Mouse (Mus musculus) kidney, embryonic 15.5 days (tissue): ENCODE measurements around the gene Ghsr. TPM values are rescaled to one million over a fixed set of nuclear protein-coding genes. Genes with fewer than 3 reads are reported as not detected.

Experiments used
- ATAC-seq: fragments of 200-750 bp; cut with Nextera tagmentation; replicated peaks from 2 replicates; pipeline ENCODE4 v1.8.0; 2017; ENCODE audit warnings: moderate TSS enrichment; ENCODE audit not compliant: low FRiP score
- H3K27ac ChIP-seq: fragments of 300-500 bp; sonication (generic); 2 replicates; pipeline ENCODE4 v1.5.1; 2015; ENCODE audit warnings: mild to moderate bottlenecking, inconsistent platforms
- H3K27me3 ChIP-seq: fragments of 300-500 bp; sonication (generic); 2 replicates; pipeline ENCODE4 v1.6.1; 2015; ENCODE audit warnings: inconsistent platforms
- H3K36me3 ChIP-seq: fragments of 300-500 bp; sonication (generic); 2 replicates; pipeline ENCODE4 v1.6.1; 2015; ENCODE audit warnings: inconsistent platforms
- H3K4me1 ChIP-seq: fragments of 300-500 bp; sonication (generic); 2 replicates; pipeline ENCODE4 v1.6.1; 2015; ENCODE audit warnings: inconsistent platforms
- H3K4me2 ChIP-seq: fragments of 300-500 bp; sonication (generic); 2 replicates; pipeline ENCODE4 v1.6.1; 2015; ENCODE audit warnings: moderate library complexity, mild to moderate bottlenecking, inconsistent platforms
- H3K4me3 ChIP-seq: fragments of 300-500 bp; sonication (generic); replicated peaks from 2 replicates; pipeline ENCODE4 v1.5.1; 2015; ENCODE audit warnings: mild to moderate bottlenecking, inconsistent platforms
- H3K9ac ChIP-seq: fragments of 300-500 bp; sonication (generic); 2 replicates; pipeline ENCODE4 v1.6.1; 2015; ENCODE audit warnings: mild to moderate bottlenecking, inconsistent platforms
- H3K9me3 ChIP-seq: fragments of 300-500 bp; sonication (generic); replicated peaks from 2 replicates; pipeline ENCODE4 v1.6.1; 2016; ENCODE audit warnings: inconsistent platforms
- WGBS: fragments of 180-500 bp; shearing (Covaris S2); methylation state at CpG from one replicate; pipeline ENCODE4 v1.1.7; 2015; ENCODE audit warnings: mixed read lengths; 5-methylcytosine and 5-hydroxymethylcytosine counted together
- polyA plus RNA-seq: library from polyadenylated mRNA; unstranded; fragments of >200 nt; fragmentation: Nextera tagmentation; extraction: Ambion mirVana; gene quantifications from 2 replicates; pipeline ENCODE4 v1.2.1, GENCODE M21; 2015

The Ghsr gene
- polyA plus RNA-seq = not detected in 2 replicates

DNA sequence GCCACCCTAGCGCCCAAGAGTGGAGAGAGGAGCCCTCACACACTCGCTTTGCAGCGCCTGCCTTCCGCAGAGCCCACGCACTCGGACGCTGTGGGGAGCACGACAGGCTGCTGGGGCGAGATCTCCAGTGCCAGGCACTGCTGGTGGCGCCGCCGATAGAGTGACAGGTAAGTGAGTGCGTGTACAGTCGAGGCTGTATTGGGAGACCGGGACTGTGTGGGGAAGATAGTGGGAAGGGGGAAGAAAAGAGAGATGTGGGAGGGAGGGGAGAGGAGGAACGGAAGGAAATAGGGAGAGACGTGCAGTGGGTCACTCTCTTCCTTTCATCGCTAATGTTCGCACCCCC lies at the start of gene Ghsr:
TSS of gene Ghsr (plus strand) at position 76 of the 346 bp plus-strand sequence.
- Histone ChIP-seq H3K4me2 (peak within 1 kb of the TSS; percentile 53), H3K36me3 (no peaks in the 10 kb centered on the region), H3K4me1 (peaks cover 17% of the 10 kb centered on the region), H3K27me3 (peaks cover 61% of the 10 kb centered on the region), H3K9ac (no peak within 1 kb of the TSS), H3K27ac (no peak within 1 kb of the TSS), H3K9me3 (no peaks in the 10 kb centered on the region), H3K4me3 (peak within 1 kb of the TSS; percentile 30)
- under 1% methylated on average over 19 of the region's 19 CpGs for WGBS
- ATAC-seq = no peak

DNA sequence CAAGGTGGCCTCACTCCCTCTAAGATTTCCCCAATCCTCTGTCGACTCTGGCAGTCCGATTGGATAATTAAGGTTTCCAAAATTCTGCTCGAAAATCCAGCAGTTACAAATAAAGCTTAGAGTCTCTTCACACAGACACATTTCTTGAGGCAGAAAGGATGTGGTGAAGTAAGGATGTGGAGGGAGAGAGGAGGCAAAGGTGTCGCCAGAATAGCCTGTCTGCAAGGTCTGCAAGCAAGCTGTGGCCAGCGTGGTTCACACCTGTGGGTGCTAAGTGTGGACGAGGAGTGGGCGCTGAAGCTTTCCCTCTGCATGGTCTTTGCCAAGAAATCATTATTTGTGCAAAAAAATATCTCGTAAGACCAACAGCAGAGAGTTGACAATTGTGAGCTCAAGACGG lies 48.6 kb upstream of the Ghsr start:
- ATAC-seq = no peak
- Histone ChIP-seq H3K36me3 (no peaks in the 10 kb centered on the region), H3K4me1 (peaks cover 11% of the 10 kb centered on the region; the same call in 1 of the 2 replicates), H3K27ac (no peak overlapping the region), H3K9me3 (no peaks in the 10 kb centered on the region), H3K27me3 (no peaks in the 10 kb centered on the region), H3K4me3 (no peak overlapping the region), H3K9ac (no peak overlapping the region), H3K4me2 (no peak overlapping the region)
- WGBS = 77% methylated on average over 9 of the region's 9 CpGs

DNA sequence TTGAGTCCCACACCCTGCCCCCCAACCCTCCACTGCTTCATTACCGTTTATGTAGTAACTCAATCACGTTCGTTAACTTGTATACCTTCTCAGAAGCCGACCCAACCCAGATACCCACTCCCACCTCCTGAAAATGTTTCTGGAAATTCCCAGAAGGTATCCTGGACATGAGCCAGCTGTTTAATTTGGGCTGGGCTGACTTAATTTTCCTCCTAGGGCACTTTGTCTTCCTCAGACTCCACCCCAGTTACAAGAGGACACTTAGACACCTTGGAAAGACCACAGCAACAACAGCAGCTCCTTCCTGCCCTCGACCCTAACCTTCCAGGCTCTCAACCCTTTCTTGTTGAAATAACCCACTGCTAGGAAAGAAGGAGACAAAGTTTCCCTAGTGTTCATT lies 47.6 kb upstream of the Ghsr start:
- WGBS = 13% methylated on average over 5 of the region's 5 CpGs
- ATAC-seq = no peak
- H3K4me1 ChIP-seq = peaks cover 11% of the 10 kb centered on the region; the same call in 1 of the 2 replicates
- H3K9me3 ChIP-seq = no peaks in the 10 kb centered on the region
- no peaks in the 10 kb centered on the region for H3K36me3 ChIP-seq
- no peak overlapping the region for H3K4me2 ChIP-seq
- no peak overlapping the region for H3K4me3 ChIP-seq
- peak overlapping the region; percentile 13; the same call in 1 of the 2 replicates for H3K27ac ChIP-seq
- H3K27me3 ChIP-seq = no peaks in the 10 kb centered on the region
- H3K9ac ChIP-seq = no peak overlapping the region

DNA sequence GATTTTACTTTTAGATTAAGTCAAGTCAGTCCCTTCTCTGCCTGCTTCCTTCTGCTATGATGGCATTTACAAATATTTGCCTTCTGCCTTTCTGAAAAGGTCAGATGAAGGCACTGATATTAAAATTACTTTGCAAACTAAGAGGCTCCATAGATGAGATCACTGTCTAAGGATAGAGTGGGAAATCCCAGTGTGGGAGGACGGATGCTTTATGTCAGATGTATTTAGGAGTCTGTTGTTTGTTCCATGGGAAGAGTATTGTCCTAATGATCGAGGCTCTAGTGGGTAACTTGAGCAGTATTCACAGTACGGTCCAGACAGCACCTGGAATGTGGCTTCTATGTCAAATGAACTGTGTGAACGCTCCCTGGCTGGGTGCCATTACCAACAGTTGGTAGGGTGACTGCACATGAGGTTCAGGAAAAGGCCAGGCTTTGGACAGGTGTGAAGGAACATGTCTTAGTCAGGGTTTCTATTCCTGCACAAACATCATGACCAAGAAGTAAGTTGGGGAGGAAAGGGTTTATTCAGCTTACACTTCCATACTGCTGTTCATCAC lies 44.4 kb upstream of the Ghsr start:
- H3K9ac ChIP-seq = no peak overlapping the region
- no peak overlapping the region for H3K27ac ChIP-seq
- H3K4me1 ChIP-seq = peaks cover 9% of the 10 kb centered on the region; the same call in 1 of the 2 replicates
- WGBS = 34% methylated on average over 4 of the region's 4 CpGs
- peak; percentile 77 for ATAC-seq
- no peak overlapping the region for H3K4me2 ChIP-seq
- H3K4me3 ChIP-seq = no peak overlapping the region
- H3K9me3 ChIP-seq = no peaks in the 10 kb centered on the region
- H3K36me3 ChIP-seq = no peaks in the 10 kb centered on the region
- H3K27me3 ChIP-seq = no peaks in the 10 kb centered on the region

DNA sequence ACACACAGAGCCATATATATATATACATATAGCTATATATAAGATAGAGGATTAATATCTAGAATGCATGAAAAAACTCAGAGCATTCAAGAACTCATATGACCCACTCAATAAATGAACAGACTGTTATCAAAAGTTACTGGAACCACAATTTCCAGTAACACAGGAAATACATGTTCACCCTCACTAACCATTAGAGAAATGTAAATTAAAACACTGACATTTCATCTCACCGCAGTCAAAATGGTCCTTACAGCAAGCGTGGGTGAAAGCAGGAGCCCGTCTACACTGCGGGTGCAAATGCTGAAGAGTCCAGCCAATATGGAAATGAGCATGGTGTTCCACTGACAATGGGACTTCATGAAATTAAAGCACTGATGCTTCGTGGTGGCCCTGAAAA lies 40.4 kb upstream of the Ghsr start:
- peaks cover 11% of the 10 kb centered on the region; the same call in 1 of the 2 replicates for H3K4me1 ChIP-seq
- no peaks in the 10 kb centered on the region for H3K36me3 ChIP-seq
- H3K9ac ChIP-seq = no peak overlapping the region
- H3K4me3 ChIP-seq = no peak overlapping the region
- H3K27me3 ChIP-seq = no peaks in the 10 kb centered on the region
- no peaks in the 10 kb centered on the region for H3K9me3 ChIP-seq
- no peak for ATAC-seq
- 88% methylated on average over 5 of the region's 5 CpGs for WGBS
- no peak overlapping the region for H3K27ac ChIP-seq
- H3K4me2 ChIP-seq = no peak overlapping the region

DNA sequence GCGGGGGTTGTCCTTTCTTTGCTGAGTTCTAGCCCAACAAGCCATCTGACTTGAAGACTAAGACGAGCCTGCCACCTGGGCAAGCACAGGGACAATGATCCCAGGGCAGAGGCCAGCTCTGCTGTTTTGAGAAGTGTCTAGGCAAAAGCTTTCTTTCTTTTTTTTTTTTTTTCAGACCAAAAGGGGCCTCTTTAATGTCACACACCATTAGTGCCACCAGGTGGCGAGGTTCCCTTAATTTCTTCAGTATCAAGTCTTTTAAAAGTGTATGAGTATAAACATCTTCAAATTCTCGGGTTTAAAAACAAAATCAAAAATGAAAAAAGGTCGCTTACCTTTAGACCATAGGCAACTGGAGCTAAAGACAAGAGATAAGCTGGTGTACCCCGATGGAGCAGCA lies 32.7 kb upstream of the Ghsr start:
- no peak for ATAC-seq

DNA sequence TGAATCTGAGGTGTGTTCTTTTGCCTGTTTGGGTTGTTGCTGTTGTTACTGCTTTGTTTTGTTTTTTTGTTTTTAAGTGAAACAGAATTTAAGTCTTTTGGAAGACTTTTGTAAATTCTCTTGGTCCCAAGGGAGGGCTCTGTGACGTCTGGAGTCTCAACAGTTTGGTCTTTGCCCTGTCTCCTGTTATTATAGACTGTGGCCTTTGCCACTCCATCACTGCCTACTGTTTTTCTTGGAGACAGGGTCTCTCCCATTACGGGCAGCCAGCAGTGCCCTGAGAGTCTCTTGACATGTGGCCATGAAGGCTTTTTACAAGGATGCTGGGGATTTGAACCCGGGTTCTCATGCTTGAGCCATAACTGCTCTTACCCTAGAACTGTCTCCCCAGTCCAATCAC lies 32.3 kb upstream of the Ghsr start:
- no peak overlapping the region for H3K27ac ChIP-seq
- H3K27me3 ChIP-seq = no peaks in the 10 kb centered on the region
- H3K36me3 ChIP-seq = no peaks in the 10 kb centered on the region
- H3K9ac ChIP-seq = no peak overlapping the region
- 46% methylated on average over 3 of the region's 3 CpGs for WGBS
- ATAC-seq = no peak
- no peak overlapping the region for H3K4me2 ChIP-seq
- no peaks in the 10 kb centered on the region for H3K9me3 ChIP-seq
- H3K4me1 ChIP-seq = 0 out of 2 replicates have a peak, but pooled peaks cover 6% of the 10 kb centered on the region
- no peak overlapping the region for H3K4me3 ChIP-seq

More for the DNA sequence above, 32.7 kb upstream of the Ghsr start:
- Histone ChIP-seq H3K9ac (no peak overlapping the region), H3K27me3 (no peaks in the 10 kb centered on the region), H3K27ac (no peak overlapping the region), H3K4me1 (0 out of 2 replicates have a peak, but pooled peaks cover 10% of the 10 kb centered on the region), H3K36me3 (no peaks in the 10 kb centered on the region), H3K4me2 (no peak overlapping the region), H3K9me3 (no peaks in the 10 kb centered on the region), H3K4me3 (no peak overlapping the region)
- 34% methylated on average over 6 of the region's 6 CpGs for WGBS

DNA sequence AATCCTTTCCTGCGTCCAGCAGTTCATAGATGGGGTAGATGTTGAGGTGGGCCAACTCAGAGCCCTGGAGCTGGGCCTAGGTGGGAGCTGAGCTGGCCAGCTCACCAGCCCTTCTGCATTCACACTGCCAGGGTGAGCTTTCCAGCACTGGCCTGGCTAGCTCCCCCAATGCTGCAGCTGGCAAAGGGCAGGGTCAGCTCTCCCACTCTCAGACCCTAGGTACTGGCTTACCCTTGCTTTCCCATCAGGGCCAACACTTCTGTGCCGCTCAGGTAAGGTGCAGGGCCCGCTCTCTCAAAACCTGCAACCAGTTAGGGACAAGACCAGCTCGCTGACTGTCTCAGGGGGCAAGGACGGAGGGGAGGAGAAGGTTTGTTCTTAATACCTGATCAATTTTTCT lies 30.4 kb upstream of the Ghsr start:
- no peaks in the 10 kb centered on the region for H3K36me3 ChIP-seq
- ATAC-seq = no peak
- H3K4me1 ChIP-seq = 0 out of 2 replicates have a peak, but pooled peaks cover 5% of the 10 kb centered on the region
- WGBS = 93% methylated on average over 5 of the region's 5 CpGs
- H3K27me3 ChIP-seq = no peaks in the 10 kb centered on the region
- no peaks in the 10 kb centered on the region for H3K9me3 ChIP-seq
- H3K4me3 ChIP-seq = no peak overlapping the region
- no peak overlapping the region for H3K9ac ChIP-seq
- no peak overlapping the region for H3K4me2 ChIP-seq
- H3K27ac ChIP-seq = no peak overlapping the region

DNA sequence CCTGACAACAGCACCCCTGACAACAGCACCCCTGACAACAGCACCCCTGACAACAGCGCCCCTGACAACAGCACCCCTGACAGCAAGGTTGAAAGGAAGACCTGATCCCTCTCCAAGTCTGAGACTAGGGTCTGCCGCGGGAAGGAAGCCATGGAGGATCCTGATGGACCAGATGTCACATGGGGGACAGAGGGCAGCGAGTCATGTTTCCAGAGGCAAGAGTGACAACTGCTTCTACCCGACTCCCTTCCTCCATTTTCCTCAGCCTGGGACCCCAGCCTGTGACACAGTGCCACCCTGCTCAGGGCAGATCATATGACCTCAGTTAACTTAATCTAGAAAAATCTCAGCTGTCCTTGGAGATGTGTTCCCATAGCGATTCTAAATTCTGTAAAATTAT lies 28.7 kb upstream of the Ghsr start:
- Histone ChIP-seq H3K9me3 (no peaks in the 10 kb centered on the region), H3K4me1 (0 out of 2 replicates have a peak, but pooled peaks cover 5% of the 10 kb centered on the region), H3K9ac (no peak overlapping the region), H3K27ac (no peak overlapping the region), H3K27me3 (no peaks in the 10 kb centered on the region), H3K4me2 (no peak overlapping the region), H3K4me3 (no peak overlapping the region), H3K36me3 (no peaks in the 10 kb centered on the region)
- 53% methylated on average over 6 of the region's 6 CpGs for WGBS
- no peak for ATAC-seq

DNA sequence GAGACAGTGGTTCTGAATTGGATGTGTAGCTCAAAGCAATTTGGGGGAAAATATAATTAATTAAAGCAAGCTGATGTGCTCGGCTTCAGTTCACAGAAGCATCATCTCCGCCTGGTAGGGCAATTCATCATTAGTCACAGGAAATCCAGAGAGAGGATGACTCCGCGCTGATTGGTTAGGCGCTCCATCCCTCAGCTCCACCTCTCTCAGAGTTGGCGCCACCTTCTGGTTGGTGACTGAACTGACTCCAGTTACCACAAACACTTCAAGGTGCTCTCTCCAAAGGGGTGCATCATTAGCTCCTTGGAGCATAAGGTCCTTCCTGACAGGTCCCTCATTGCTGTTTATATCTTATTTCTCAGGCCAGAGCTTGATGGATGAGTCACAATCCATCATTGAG lies 25.6 kb upstream of the Ghsr start:
- no peak for ATAC-seq
- no peak overlapping the region for H3K4me2 ChIP-seq

DNA sequence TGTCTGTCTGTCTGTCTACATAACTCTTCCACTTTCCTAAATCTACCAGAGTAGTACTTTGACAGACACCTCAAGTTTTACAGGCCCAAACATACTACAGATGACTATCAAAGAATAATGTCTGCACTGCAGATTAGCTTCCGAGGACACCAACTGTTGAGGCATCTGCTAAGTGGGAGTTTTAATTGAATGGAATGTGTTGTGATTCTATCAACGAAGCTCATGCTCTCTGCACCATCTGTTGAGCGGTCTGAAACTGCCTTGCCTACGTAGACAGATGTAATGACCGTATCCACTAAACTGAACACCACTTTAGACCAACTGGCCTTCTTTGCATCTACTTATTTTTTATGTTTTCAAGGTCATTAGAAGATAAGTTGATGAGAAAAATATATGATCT lies 22.7 kb upstream of the Ghsr start:
- no peak for ATAC-seq
- H3K9me3 ChIP-seq = no peaks in the 10 kb centered on the region
- H3K4me2 ChIP-seq = no peak overlapping the region
- WGBS = 72% methylated on average over 5 of the region's 5 CpGs
- no peak overlapping the region for H3K9ac ChIP-seq
- no peak overlapping the region for H3K27ac ChIP-seq
- no peak overlapping the region for H3K4me3 ChIP-seq
- no peaks in the 10 kb centered on the region for H3K27me3 ChIP-seq
- H3K36me3 ChIP-seq = no peaks in the 10 kb centered on the region
- H3K4me1 ChIP-seq = no peaks in the 10 kb centered on the region

More for the DNA sequence above, 25.6 kb upstream of the Ghsr start:
- 64% methylated on average over 6 of the region's 6 CpGs for WGBS
- Histone ChIP-seq H3K4me3 (no peak overlapping the region), H3K9me3 (no peaks in the 10 kb centered on the region), H3K4me1 (no peaks in the 10 kb centered on the region), H3K27me3 (no peaks in the 10 kb centered on the region), H3K9ac (no peak overlapping the region), H3K27ac (no peak overlapping the region), H3K36me3 (no peaks in the 10 kb centered on the region)

DNA sequence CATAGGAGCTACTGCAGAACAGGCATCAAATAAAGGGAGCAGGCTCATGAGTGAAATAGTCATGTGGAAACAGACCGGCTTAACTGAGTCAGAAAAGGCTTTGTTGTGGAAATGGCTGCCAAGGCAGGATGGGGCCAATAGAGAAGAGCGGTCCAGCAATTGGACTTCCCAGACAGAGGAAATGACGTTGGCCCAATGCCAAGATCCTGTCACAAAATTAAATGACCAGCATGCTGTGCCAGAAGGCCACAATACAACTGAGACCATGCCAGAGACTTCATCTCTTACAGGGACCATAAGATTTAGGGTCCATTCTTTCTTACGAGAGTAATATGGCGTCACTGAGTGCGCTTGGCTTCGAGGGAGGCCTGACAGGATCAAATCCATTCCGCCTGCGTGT lies 20.0 kb upstream of the Ghsr start:
- no peak overlapping the region for H3K4me2 ChIP-seq
- no peaks in the 10 kb centered on the region for H3K27me3 ChIP-seq
- no peaks in the 10 kb centered on the region for H3K9me3 ChIP-seq
- no peak overlapping the region for H3K4me3 ChIP-seq
- WGBS = 47% methylated on average over 9 of the region's 9 CpGs
- no peak overlapping the region for H3K9ac ChIP-seq
- peak; percentile 54 for ATAC-seq
- no peaks in the 10 kb centered on the region for H3K4me1 ChIP-seq
- no peak overlapping the region for H3K27ac ChIP-seq
- H3K36me3 ChIP-seq = no peaks in the 10 kb centered on the region

DNA sequence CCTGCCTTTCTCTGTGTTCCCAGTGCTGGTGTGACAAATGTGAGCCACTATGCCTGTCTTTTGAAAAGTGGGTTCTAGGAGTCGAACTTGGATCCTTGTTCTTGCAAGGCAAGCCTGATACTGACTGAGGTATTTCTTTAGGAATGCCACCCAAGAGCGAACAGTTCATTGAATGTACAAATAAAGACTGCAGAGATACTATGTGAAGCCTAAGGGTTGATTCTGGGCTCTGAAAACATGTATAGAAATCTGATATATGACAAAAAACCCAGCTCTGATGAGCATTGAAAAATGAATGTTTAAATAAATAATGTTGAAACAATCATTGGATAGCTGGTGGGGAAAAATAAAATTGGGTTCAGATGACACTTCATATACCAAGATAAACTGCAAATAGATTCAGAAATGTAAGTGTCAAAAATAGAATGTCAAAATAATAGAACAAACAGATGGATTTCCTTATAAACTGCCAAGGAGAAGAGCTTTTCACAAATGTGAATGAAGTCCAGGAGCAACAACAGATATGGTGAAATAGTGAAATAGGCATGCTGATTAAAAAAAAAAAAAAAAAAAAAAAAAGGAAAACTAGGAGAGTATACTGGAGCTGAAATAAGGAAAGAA lies 11.9 kb upstream of the Ghsr start:
- WGBS = 81% methylated on average over 2 of the region's 2 CpGs
- H3K9ac ChIP-seq = no peak overlapping the region
- no peak for ATAC-seq
- no peaks in the 10 kb centered on the region for H3K4me1 ChIP-seq
- no peak overlapping the region for H3K27ac ChIP-seq
- no peaks in the 10 kb centered on the region for H3K27me3 ChIP-seq
- no peaks in the 10 kb centered on the region for H3K9me3 ChIP-seq
- H3K36me3 ChIP-seq = no peaks in the 10 kb centered on the region
- H3K4me2 ChIP-seq = no peak overlapping the region
- no peak overlapping the region for H3K4me3 ChIP-seq
